Comparison of ENCODE assay signal across 20 mouse cellular contexts in the genomic region with DNA sequence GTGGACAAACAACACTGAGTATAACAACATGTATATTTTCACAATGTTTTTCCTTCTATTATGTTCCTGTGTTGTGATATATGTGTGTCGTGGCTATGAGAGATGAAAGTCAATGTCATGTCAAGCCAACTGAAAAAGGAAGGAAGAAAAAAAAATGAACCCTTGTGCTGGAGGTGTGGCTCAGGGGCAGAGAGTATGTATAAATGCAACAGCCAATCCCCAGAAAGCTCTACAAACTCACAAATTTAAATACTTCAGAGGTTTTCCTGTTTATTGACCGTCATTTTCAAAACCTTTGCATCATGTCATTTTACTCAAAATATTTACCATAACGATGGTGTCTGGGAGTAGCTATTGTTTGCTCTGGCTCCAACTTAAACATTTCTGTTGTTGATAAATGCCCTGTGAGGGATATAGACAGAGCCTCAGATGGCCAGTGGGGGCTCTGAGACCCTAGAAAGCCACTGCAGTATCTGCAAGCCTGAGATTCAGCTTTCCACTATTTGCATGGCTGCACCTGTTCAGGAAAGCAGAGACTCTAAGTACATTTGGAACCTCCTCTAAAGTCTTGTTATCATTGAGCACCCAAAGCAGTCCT. TPM values are rescaled to one million over a fixed set of nuclear protein-coding genes. Genes with fewer than 3 reads are reported as not detected.
"Had no signal": no experiment of that assay in that cellular context is flagged by ENCODE, and none has a peak within 500 bp of the region (broad histone marks: within the 10 kb centered on the region; RNA-seq: fewer than 3 reads in every experiment).

No protein-coding gene starts in this region.

- H3K36me3 ChIP-seq: neural tube, embryonic 13.5 days; neural tube, embryonic 15.5 days; stomach, embryonic 15.5 days had no signal

- H3K4me1 ChIP-seq: neural tube, embryonic 13.5 days; neural tube, embryonic 15.5 days; stomach, embryonic 15.5 days had no signal

- DNase-seq: retina, postnatal 1 day; right cerebral cortex, adult 18-20 months; right cerebral cortex, postnatal 14 days; right cerebral cortex, postnatal 25 days; right cerebral cortex, postnatal 4 days; spleen, adult 18-20 months; thymus, adult 18-20 months; thymus, adult 2 months; thymus, postnatal 14 days; thymus, postnatal 25 days; thymus, postnatal 36 days; thymus, postnatal 4 days had no signal

- H3K9ac ChIP-seq: neural tube, embryonic 13.5 days; neural tube, embryonic 15.5 days; stomach, embryonic 15.5 days had no signal

- H3K4me3 ChIP-seq: neural tube, embryonic 13.5 days; neural tube, embryonic 15.5 days; stomach, embryonic 15.5 days had no signal

- H3K27me3 ChIP-seq: neural tube, embryonic 13.5 days; neural tube, embryonic 15.5 days; stomach, embryonic 15.5 days had no signal

- H3K27ac ChIP-seq: neural tube, embryonic 13.5 days; neural tube, embryonic 15.5 days; stomach, embryonic 15.5 days; stomach, postnatal 0 days had no signal

- H3K4me2 ChIP-seq: neural tube, embryonic 13.5 days; neural tube, embryonic 15.5 days; stomach, embryonic 15.5 days had no signal

- H3K9me3 ChIP-seq: neural tube, embryonic 13.5 days; neural tube, embryonic 15.5 days; stomach, embryonic 15.5 days had no signal

RNA-seq across cellular contexts. Expression of a gene that starts 8.1 kb away (rescaled TPM):
- polyA plus RNA-seq: neural tube, embryonic 13.5 days; neural tube, embryonic 14.5 days; neural tube, embryonic 15.5 days; small intestine, adult 2 months; stomach, embryonic 14.5 days; testis, adult 2 months had no signal

RNA-seq across cellular contexts. Expression of a gene that starts 38.7 kb away (rescaled TPM):
- polyA plus RNA-seq: neural tube, embryonic 13.5 days; neural tube, embryonic 14.5 days; neural tube, embryonic 15.5 days; small intestine, adult 2 months; stomach, embryonic 14.5 days; testis, adult 2 months had no signal
